Mouse (Mus musculus): ENCODE data around the gene Reln.

DNA sequence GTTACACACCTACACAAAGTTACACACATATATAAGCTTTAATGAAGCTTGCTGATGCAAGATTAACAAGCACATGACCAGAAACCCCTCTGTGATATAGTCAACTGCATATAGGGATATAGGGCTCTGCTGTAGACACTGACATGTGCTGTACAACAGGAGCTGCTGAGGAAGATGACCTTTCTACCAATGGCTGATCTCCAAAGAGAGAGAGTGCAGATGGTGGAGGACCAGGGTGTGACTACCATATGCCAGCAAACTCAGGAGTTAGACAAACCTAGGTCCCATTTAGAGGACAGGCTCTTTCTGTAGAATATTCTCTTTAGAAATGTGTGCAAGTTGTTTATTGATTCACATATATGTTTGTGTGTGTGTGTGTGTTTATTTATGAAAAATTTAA lies 216.9 kb downstream of the Reln start:
- TF ChIP-seq USF1 (IDR thresholded peaks at IDR 0.05; ENCODE audit: low read depth): no peak
- no peak for TF ChIP-seq POLR2A (IDR thresholded peaks at IDR 0.05; ENCODE audit: insufficient read length, low read depth)
- TF ChIP-seq POLR2AphosphoS2 (IDR thresholded peaks at IDR 0.05; ENCODE audit: insufficient read length, low read depth): no peak
- no peak for TF ChIP-seq CEBPB (IDR thresholded peaks at IDR 0.05; ENCODE audit: insufficient read depth, poor library complexity, severe bottlenecking)
- no peak for TF ChIP-seq MAX (IDR thresholded peaks at IDR 0.05; ENCODE audit: low read depth)
- no peak for TF ChIP-seq TCF12 (IDR thresholded peaks at IDR 0.05; ENCODE audit: insufficient read depth, poor library complexity, severe bottlenecking)
- no peak for TF ChIP-seq MYOD1 (IDR thresholded peaks at IDR 0.05; ENCODE audit: control insufficient read depth in 1 of 3, insufficient read length in 2 of 3, low read depth in 2 of 3)
